Mouse (Mus musculus) thymus, postnatal 25 days (tissue): ENCODE measurements around the gene Lamb3.

Experiments used
- DNase-seq: peaks from one replicate; pipeline ENCODE4 v3.0.0; 2022

The Lamb3 gene

DNA sequence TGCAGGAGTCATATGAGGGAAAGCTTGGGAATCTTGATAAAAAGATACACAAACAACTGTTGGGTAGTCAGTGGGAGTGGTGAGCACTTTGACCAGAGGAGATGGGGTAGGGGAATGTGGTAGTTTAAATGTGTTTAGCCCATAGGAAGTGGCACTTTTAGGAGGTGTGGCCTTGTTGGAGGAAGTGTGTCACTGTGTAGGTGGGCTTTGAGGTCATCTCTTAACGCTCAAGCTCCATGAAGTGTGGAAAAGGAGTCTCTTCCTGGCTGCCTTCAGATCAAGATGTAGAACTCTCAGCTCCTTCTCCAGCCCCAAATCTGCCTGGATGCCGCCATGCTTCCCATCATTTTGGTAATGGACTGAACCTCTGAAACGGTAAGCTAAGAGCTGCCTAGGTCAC lies at the start of gene Lamb3:
Gene Lamb3 (plus strand): TSS at position 197 of the 400 bp plus-strand sequence.
- DNase-seq, result no peak

GRCm38 (mm10) chr1:193159163-193159562 lies 48.3 kb upstream of the Lamb3 start:
- DNase-seq, result no peak

GRCm38 (mm10) chr1:193159613-193160012 lies 47.9 kb upstream of the Lamb3 start:
- DNase-seq, result peak; percentile 66

GRCm38 (mm10) chr1:193160317-193161032 lies 47.0 kb upstream of the Lamb3 start:
- DNase-seq, result peak; percentile 71

DNA sequence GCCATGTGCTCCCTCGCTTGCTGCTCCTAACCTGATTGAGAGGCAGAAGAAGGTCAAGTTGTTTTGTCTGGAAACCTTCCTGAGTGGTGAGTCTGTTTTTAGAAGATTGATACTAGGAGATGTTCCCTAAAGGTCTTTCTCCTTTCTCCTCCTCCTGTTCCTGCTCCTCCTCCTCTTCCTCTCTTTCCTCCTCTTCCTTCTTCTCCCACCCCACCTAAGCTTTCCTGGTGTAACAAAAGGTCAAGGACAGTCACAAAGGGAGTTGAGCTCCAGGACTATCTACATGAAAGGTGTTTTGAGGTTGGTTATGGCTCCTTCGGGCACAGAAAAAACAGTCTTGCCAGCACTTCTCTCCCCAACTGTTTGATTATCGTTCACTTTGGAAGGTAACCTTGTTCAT lies 39.8 kb upstream of the Lamb3 start, which contains the start of gene A130010J15Rik:
Gene A130010J15Rik (plus strand): TSS at position 301 of the 400 bp plus-strand sequence.
- DNase-seq, result no peak

DNA sequence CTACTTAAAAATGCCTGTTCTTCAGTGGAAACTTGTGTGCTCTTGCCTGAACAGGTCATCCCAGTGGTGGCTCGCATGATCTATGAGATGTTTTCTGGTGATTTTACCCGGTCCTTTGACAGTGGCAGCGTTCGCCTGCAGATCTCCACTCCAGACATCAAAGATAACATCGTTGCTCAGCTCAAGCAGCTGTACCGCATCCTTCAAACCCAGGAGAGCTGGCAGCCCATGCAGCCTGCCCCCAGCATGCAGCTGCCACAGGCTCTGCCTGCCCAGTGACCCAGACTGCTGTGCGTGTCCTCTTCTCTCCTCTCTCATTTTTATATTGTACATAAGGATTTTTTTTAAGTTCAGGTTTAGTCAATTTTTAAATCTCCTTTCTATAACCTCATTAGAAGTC lies 38.3 kb upstream of the Lamb3 start:
- DNase-seq, result peak; percentile 65

DNA sequence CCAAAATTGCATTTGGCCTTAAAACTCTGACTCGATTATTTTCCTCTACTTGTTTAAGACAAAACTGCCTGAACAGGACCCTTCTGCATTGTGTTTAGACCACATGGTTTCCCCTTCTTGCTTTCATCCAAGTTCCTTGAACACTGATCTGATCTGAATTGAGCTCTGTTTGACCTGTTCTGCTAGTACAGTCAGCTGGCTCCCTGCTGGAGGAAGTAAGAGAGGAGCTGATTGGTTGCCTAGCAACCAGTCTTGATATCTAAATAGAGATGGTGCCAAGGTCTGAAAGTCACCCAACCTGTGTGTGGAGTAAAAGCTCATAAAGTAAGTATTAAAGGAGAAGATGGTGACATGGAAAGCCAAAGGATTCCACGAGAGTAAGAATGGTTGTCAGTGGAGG lies 37.6 kb upstream of the Lamb3 start:
- DNase-seq, result no peak

DNA sequence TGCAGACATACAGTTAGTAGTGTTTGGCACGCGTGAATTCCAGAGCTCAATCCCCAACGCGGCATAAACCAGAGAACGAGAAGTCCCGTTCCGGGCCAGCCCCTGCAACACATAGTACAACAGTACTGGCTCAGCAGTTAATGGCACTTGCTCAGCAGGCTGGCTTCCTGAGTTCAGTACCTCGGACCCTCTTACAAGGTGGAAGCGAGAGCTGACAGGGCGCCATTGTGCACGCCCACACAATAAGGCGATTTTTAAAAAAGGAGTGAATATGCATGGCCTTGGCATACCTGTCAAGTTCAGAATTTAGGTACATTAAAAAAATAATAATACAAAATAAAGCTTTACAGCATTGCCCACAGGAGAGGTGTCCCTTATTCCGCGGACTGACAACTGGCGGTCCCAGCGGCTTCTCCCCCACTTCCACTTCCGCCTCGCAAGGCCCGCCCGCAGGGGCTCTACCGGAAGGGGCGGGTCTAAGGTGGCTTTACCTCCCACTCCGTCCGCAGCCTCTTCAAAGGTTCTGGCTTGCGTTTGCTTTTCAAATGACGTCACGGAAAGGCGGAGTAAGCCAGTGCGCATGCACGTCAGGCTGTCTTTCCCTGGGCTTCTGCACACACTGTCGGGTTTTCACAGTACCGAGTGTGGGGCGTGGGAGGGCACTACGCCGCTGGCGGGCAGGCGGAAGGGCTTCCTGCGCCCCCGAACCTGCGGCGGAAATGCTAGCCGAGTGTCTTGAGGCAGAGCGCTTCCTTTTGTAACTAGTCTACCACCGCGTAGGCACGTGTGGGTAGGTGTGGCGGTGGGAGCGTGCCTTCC lies 34.3 kb upstream of the Lamb3 start:
- DNase-seq, result peak; percentile 98

DNA sequence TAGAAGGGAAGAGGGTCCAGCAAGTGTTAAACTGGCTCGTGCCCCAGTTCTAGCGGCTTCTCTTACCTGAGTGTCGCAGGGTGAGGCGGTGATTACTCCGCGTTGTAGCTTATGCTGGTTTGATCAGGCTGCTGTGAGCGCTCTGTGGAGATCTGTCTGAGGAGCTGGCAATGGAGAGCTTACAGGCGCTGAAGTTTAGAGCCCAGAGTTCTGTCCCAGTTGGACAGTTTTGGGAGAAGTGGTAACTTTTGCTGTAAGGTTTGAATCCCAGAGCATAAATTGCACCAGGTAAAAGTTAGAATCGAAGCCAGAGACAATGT lies 33.7 kb upstream of the Lamb3 start:
- DNase-seq, result no peak

DNA sequence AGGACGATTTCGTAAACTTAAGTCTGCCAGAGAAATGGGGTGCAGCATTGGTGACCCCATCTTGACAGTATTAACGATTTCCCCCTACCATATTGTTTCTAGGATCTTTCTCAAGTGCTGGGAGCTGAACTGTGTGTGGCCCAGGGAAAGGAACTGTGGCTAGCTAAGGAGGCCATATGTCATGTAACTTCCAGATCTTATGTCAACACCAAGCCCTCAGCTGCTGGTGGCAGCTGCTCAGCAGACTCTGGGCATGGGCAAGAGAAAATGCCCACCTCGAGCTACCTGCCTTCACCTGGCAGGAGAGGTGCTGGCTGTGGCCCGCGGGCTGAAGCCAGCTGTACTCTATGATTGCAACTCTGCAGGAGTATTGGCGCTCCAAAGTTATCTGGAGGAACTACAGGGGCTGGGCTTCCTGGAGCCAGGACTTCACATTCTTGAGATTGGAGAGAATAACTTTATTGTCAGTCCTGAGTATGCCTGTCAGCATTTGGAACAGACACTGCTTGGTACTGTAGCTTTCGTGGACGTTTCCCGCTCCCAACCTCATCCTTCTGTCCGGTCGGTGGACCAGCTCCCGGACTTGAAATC lies 33.3 kb upstream of the Lamb3 start:
- DNase-seq, result no peak

DNA sequence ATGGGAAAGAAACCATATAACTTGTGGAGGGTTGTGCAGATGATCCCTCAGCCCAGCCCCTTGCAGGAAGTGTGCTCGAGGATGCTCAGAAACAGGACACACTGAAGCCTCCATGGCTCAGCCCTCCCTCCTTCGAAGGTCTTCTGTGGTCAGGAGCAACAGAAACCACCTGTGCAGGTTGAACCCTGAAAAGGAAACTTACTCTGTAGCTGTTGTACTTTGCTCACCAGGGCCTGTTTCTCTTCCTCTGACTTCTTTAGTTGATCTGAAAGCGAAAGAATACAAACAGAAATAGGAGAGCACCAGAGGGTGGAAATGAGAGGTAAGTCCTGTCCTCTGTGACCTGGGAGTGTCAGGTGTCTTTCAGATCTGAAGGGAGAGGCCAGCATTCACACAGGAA lies 26.4 kb upstream of the Lamb3 start:
- no peak for DNase-seq

DNA sequence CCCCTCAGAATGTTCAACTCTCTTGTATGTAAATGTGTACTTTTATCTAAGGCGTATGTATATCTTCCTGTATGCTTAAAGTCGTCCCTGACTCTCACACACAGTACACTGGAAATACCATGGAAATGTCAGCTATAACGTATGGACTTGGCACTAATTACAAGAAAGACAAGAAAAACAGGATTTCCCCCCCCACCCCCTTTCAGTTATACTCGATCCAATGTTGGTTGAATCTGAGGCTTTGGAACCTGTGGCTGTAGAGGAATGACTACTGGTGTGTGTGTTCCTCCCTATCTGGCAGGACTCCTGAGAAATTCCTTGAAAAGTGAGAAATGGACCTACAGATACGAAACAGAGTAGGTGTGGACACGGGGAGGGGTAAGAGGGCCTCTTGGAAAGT lies 19.2 kb upstream of the Lamb3 start:
- DNase-seq, result no peak

GRCm38 (mm10) chr1:193189151-193189621 lies 18.3 kb upstream of the Lamb3 start:
- peak; percentile 71 for DNase-seq

- DNase-seq, result no peak
Measured at GRCm38 (mm10) chr1:193189771-193190170, 17.7 kb upstream of the Lamb3 start.

GRCm38 (mm10) chr1:193191675-193192283 lies 15.7 kb upstream of the Lamb3 start:
- no peak for DNase-seq

DNA sequence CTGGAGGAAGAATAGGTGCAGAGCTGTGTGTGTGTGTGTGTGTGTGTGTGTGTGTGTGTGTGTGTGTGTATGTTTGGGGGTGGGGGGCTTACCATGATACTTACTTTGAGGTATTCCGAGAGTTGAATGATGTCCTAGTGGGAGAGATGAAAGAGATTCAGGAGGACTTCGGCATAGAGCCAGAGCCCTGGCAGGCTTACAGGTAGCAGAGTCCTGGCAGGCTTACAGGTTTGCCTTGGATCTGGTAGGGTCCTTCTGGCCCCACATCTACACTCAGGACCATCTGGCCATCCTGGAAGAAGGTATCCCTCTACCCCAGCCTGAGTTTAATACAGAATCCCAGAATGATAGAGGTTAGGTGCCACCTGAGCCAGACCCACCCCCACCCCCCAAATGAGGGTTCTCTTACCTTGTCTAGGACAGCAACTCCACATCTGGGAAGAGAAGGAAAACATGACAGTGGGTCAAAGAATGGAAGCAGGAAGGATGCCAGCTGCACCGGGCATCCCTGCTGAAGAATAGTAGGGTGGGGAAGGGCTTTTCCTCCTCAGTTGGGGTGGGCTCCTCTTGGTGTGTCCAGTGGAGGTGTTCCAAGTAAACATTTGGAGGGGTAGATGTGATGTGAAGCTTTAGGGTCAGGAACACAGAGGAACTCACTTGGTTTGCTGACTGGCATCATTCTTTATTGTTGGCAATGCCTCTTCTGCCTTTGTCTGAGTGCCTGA lies 12.9 kb upstream of the Lamb3 start:
- DNase-seq, result no peak

DNA sequence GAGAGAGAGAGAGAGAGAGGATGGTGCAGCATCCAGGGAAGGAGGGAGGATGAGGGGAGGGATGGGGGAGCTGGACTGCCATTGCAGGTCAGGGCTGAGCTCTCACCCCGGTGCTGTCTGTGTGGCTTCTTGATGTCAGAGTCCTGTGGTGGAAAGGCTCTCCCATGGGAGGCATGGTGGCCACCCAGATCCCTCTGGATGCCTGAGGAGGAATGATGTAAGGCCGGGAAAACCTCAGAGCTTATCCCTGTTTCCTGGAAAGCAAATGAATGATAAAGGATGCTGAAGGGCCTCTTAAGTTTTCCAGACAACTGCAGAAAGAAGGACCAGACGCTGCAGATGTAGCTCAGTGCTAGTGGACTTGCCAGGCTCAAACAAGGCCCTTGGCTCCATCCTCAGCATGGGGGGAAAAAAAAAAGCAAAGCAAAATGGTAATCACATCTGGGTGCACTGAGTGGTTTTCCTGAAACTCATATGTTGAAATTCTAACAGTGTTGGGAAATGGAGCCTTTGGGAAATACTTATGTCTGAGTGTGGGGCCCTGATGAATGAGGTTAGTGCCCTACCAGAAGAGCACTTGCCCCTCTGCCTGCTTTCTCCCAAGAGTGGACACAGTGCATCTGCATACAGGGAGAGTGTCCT lies 12.2 kb upstream of the Lamb3 start:
- DNase-seq, result no peak

DNA sequence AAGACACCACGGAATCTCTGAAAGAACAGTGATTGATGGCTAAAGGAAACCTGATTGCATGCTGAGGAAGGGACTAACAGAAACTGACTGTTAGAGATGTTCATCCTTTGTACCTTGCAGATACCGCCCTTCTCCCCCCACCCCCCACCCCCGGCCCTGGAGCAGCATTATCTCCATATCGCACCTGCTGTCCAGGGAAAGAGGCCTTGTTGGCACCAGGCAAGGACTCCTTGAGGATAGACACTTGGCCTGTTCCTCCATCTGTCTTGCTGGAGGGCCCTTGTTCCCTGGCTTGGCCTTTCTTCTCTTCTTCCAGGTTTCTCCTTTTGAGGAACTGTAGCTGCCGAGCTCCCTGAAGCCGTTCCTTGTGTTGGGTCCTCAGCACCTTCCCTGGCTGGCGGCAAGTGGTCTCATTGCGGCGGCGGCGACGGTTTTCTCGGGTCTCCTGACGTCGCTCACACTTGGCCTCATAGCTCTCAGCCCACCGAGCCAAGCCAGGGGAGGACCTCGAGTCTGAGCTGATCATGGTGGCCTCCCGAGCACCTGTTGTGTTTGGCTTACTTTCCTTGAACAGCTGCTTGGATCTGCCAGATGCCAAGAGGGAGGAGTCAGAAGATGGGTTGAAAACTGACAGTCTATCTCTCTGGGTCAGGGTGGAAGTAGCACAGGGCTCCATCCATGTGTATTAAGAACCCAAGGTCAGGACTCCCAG lies 9.8 kb upstream of the Lamb3 start:
- DNase-seq, result no peak

DNA sequence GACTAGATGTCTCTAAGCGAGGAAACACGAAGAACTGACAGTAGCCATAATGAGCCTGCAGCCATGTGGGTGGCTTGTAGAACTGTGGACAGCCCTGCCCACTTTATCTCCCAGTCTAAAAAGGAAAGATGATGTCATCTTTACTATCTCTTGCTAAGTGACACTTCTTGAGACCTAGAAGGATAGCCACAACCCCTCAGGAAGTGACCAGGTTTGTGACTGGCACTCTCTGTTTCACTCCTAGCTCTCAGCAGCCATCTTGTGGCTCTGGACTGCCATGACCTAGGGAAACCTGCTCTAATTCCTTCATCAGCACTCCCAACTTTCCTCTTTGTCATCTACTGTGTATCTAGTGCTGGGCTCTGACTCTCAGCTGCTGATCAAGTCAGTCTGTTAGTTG lies 9.2 kb upstream of the Lamb3 start:
- no peak for DNase-seq

- peak; percentile 74 for DNase-seq
Measured at GRCm38 (mm10) chr1:193200640-193201382, 6.7 kb upstream of the Lamb3 start.

- peak; percentile 85 for DNase-seq
Measured at GRCm38 (mm10) chr1:193201383-193201778, 6.1 kb upstream of the Lamb3 start, which contains the start of gene Traf3ip3. Gene Traf3ip3, minus strand, starts transcription at chr1:193201703.
